Mouse (Mus musculus) MEL (cell line): Measurements from ENCODE around the gene Sult4a1. TPM values are rescaled to one million over a fixed set of nuclear protein-coding genes. Genes with fewer than 3 reads are reported as not detected.

Experiments used
- DNase-seq: peaks from one replicate; pipeline ENCODE4 v3.0.0; 2011; ENCODE audit warnings: low read depth, low spot score
- H3K27ac ChIP-seq: 2 replicates; pipeline ENCODE4 v1.5.1; 2012; ENCODE audit warnings: low read depth, mild to moderate bottlenecking, control low read depth, low read length, moderate library complexity; ENCODE audit not compliant: control insufficient read depth
- H3K27me3 ChIP-seq, 2 experiments: fragments of 150-350 bp in 1 of 2; sonication (generic) in 1 of 2; 2 replicates each; pipeline ENCODE4 v1.6.1; 2012; ENCODE audit warnings: low read length in 2 of 2, mild to moderate bottlenecking in 2 of 2, improper control_type of control experiment in 1 of 2, moderate library complexity in 1 of 2; ENCODE audit not compliant: insufficient read depth in 2 of 2, control insufficient read depth in 1 of 2
- H3K36me3 ChIP-seq, 2 experiments: 2 replicates each; pipeline ENCODE4 v1.6.1; 2012 to 2014; ENCODE audit warnings: low read length in 2 of 2, improper control_type of control experiment in 1 of 2, inconsistent platforms in 1 of 2, mild to moderate bottlenecking in 1 of 2; ENCODE audit not compliant: insufficient read depth in 2 of 2, control insufficient read depth in 1 of 2
- H3K4me1 ChIP-seq, 2 experiments: fragments of 150-350 bp in 1 of 2; sonication (generic) in 1 of 2; 2 replicates each; pipeline ENCODE4 v1.6.1; 2012; ENCODE audit warnings: low read length in 2 of 2, improper control_type of control experiment in 1 of 2, mild to moderate bottlenecking in 1 of 2; ENCODE audit not compliant: insufficient read depth in 2 of 2, control insufficient read depth in 1 of 2
- H3K4me3 ChIP-seq, 2 experiments: fragments of 150-350 bp in 1 of 2; sonication (generic) in 1 of 2; 2 replicates each; pipeline ENCODE4 v1.5.1; 2012; ENCODE audit warnings: low read depth in 2 of 2, low read length in 2 of 2, mild to moderate bottlenecking in 2 of 2, moderate library complexity in 2 of 2, control low read depth in 1 of 2, improper control_type of control experiment in 1 of 2; ENCODE audit not compliant: control insufficient read depth in 1 of 2, insufficient read depth in 1 of 2
- H3K79me2 ChIP-seq: 2 replicates; pipeline ENCODE4 v1.6.1; 2012; ENCODE audit warnings: mild to moderate bottlenecking, low read length, moderate library complexity; ENCODE audit not compliant: control insufficient read depth, poor library complexity, insufficient read depth
- H3K9ac ChIP-seq: 2 replicates; pipeline ENCODE4 v1.6.1; 2012; ENCODE audit warnings: low read depth, mild to moderate bottlenecking, control low read depth, low read length, moderate library complexity; ENCODE audit not compliant: control insufficient read depth, poor library complexity, severe bottlenecking
- H3K9me3 ChIP-seq: fragments of 150-350 bp; sonication (generic); replicated peaks from 2 replicates; pipeline ENCODE4 v1.6.1; 2012; ENCODE audit warnings: mild to moderate bottlenecking, low read length, improper control_type of control experiment, moderate library complexity; ENCODE audit not compliant: insufficient read depth
- CHD1 ChIP-seq: IDR thresholded peaks from 2 replicates; pipeline ENCODE4 v1.6.1; 2012; ENCODE audit warnings: low read depth, mild to moderate bottlenecking, inconsistent platforms, low read length, improper control_type of control experiment
- CHD2 ChIP-seq: IDR thresholded peaks from 2 replicates; pipeline ENCODE4 v1.6.1; 2011; ENCODE audit warnings: low read length, improper control_type of control experiment
- ELF1 ChIP-seq: IDR thresholded peaks from 2 replicates; pipeline ENCODE4 v1.6.1; 2014; ENCODE audit warnings: low read depth, mild to moderate bottlenecking, inconsistent platforms, low read length, improper control_type of control experiment, moderate library complexity
- EP300 ChIP-seq, 2 experiments: IDR thresholded peaks; 2 replicates each; pipeline ENCODE4 v1.6.1; 2011; ENCODE audit warnings: improper control_type of control experiment in 2 of 2, low read length in 2 of 2, low read depth in 1 of 2, mild to moderate bottlenecking in 1 of 2
- GABPA ChIP-seq: IDR thresholded peaks from 2 replicates; pipeline ENCODE4 v1.6.1; 2012; ENCODE audit warnings: low read depth, mild to moderate bottlenecking, inconsistent platforms, low read length, improper control_type of control experiment, moderate library complexity
- GATA1 ChIP-seq: IDR thresholded peaks from 2 replicates; pipeline ENCODE4 v1.6.1; 2011; ENCODE audit warnings: low read depth, low read length, improper control_type of control experiment
- HCFC1 ChIP-seq: IDR thresholded peaks from 2 replicates; pipeline ENCODE4 v1.6.1; 2012; ENCODE audit warnings: low read depth, mild to moderate bottlenecking, inconsistent platforms, low read length, improper control_type of control experiment, moderate library complexity
- JUND ChIP-seq: IDR thresholded peaks from 2 replicates; pipeline ENCODE4 v1.6.1; 2011; ENCODE audit warnings: low read depth, mild to moderate bottlenecking, improper control_type of control experiment, low read length
- MAFK ChIP-seq: IDR thresholded peaks from 2 replicates; pipeline ENCODE4 v1.6.1; 2011; ENCODE audit warnings: low read depth, mild to moderate bottlenecking, low read length, improper control_type of control experiment, borderline replicate concordance
- MAX ChIP-seq: IDR thresholded peaks from 2 replicates; pipeline ENCODE4 v1.6.1; 2011; ENCODE audit warnings: low read length, improper control_type of control experiment
- MYB ChIP-seq: IDR thresholded peaks from 2 replicates; pipeline ENCODE4 v1.6.1; 2011; ENCODE audit warnings: mild to moderate bottlenecking, low read depth, low read length, improper control_type of control experiment
- MYC ChIP-seq: IDR thresholded peaks from 2 replicates; pipeline ENCODE4 v1.6.1; 2011; ENCODE audit warnings: low read depth, mild to moderate bottlenecking, low read length, improper control_type of control experiment, moderate library complexity
- NELFE ChIP-seq: IDR thresholded peaks from 2 replicates; pipeline ENCODE4 v1.6.1; 2011; ENCODE audit warnings: low read depth, low read length, improper control_type of control experiment
- POLR2AphosphoS2 ChIP-seq: IDR thresholded peaks from 2 replicates; pipeline ENCODE4 v1.6.1; 2011; ENCODE audit warnings: low read length, improper control_type of control experiment
- POLR2AphosphoS5 ChIP-seq: IDR thresholded peaks from 2 replicates; pipeline ENCODE4 v1.6.1; 2012; ENCODE audit warnings: low read depth, borderline replicate concordance, mild to moderate bottlenecking, inconsistent platforms, low read length, moderate library complexity, mixed read lengths
- RCOR1 ChIP-seq: IDR thresholded peaks from 2 replicates; pipeline ENCODE4 v1.6.1; 2012; ENCODE audit warnings: low read depth, mild to moderate bottlenecking, inconsistent platforms, low read length, improper control_type of control experiment
- SIN3A ChIP-seq: IDR thresholded peaks from 2 replicates; pipeline ENCODE4 v1.6.1; 2012; ENCODE audit warnings: low read length, improper control_type of control experiment, inconsistent platforms
- SMC3 ChIP-seq: IDR thresholded peaks from 2 replicates; pipeline ENCODE4 v1.6.1; 2011; ENCODE audit warnings: low read depth, low read length, improper control_type of control experiment
- TBP ChIP-seq: IDR thresholded peaks from 2 replicates; pipeline ENCODE4 v1.8.0; 2011; ENCODE audit warnings: low read depth, low read length, improper control_type of control experiment
- USF2 ChIP-seq, 2 experiments: IDR thresholded peaks; 2 replicates each; pipeline ENCODE4 v1.6.1; 2011 to 2012; ENCODE audit warnings: improper control_type of control experiment in 2 of 2, low read length in 2 of 2, borderline replicate concordance in 1 of 2, inconsistent platforms in 1 of 2, low read depth in 1 of 2, mild to moderate bottlenecking in 1 of 2; ENCODE audit not compliant: insufficient read depth in 1 of 2
- ZC3H11A ChIP-seq: IDR thresholded peaks from 2 replicates; pipeline ENCODE4 v1.6.1; 2012; ENCODE audit warnings: low read depth, mild to moderate bottlenecking, inconsistent platforms, low read length, improper control_type of control experiment
- ZKSCAN1 ChIP-seq: IDR thresholded peaks from 2 replicates; pipeline ENCODE4 v1.6.1; 2012; ENCODE audit warnings: low read depth, mild to moderate bottlenecking, inconsistent platforms, low read length, improper control_type of control experiment, moderate library complexity
- polyA plus RNA-seq, 2 experiments: library from polyadenylated mRNA; stranded (reverse) in 1 of 2; unstranded in 1 of 2; fragments of >175 nt in 1 of 2; fragments of >200 nt in 1 of 2; gene quantifications; 2 replicates each; pipeline versions ENCODE4 v1.2.1 to v1.2.4; 2012; ENCODE audit warnings: low replicate concordance in 2 of 2, low read depth in 1 of 2; ENCODE audit not compliant: insufficient read length in 2 of 2, insufficient read depth in 1 of 2, missing spikeins in 1 of 2
- total RNA-seq: library from RNA; depleted of rRNA; stranded (reverse); fragments of 300-350 nt; gene quantifications from 2 replicates; pipeline ENCODE4 v1.2.3, GENCODE M21; 2012

Gene Sult4a1
- total and polyA plus RNA-seq, 3 experiments: not detected

GRCm38 (mm10) chr15:84131096-84131786 lies 25.7 kb upstream of the Sult4a1 start:
- Histone ChIP-seq H3K27me3 (no peaks in the 10 kb centered on the region), H3K36me3 (no peaks in the 10 kb centered on the region), H3K9me3 (no peaks in the 10 kb centered on the region), H3K4me1 (no peaks in the 10 kb centered on the region), H3K9ac (no peak overlapping the region), H3K4me3 (no peak overlapping the region), H3K79me2 (no peaks in the 10 kb centered on the region), H3K27ac (no peak overlapping the region)
- TF ChIP-seq HCFC1 (no peak), MAFK (no peak), ELF1 (no peak), GABPA (no peak), POLR2AphosphoS2 (no peak), EP300 (IDR thresholded peaks at IDR 0.05; ENCODE audit: low read depth in 1 of 2, low read length in 2 of 2) (no peak), MYC (no peak), RCOR1 (no peak), SIN3A (no peak), GATA1 (no peak), NELFE (no peak), ZC3H11A (no peak), CHD2 (no peak), CHD1 (no peak), MYB (no peak), MAX (no peak), JUND (no peak), SMC3 (no peak), USF2 (IDR thresholded peaks at IDR 0.05; ENCODE audit: borderline replicate concordance in 1 of 2, insufficient read depth in 1 of 2, low read depth in 1 of 2, low read length in 2 of 2) (no peak), TBP (no peak)
- no peak for DNase-seq

- Histone ChIP-seq H3K79me2 (no peaks in the 10 kb centered on the region), H3K27ac (no peak overlapping the region), H3K36me3 (no peaks in the 10 kb centered on the region), H3K4me3 (no peak overlapping the region), H3K27me3 (no peaks in the 10 kb centered on the region), H3K4me1 (no peaks in the 10 kb centered on the region), H3K9me3 (no peaks in the 10 kb centered on the region), H3K9ac (no peak overlapping the region)
- TF ChIP-seq POLR2AphosphoS5: no peak
- TF ChIP-seq ZKSCAN1: no peak
- peak; percentile 9 for DNase-seq
These were observed 21.3 kb upstream of the Sult4a1 start for GRCm38 (mm10) chr15:84126871-84127270.
